Mouse (Mus musculus) midbrain, embryonic 10.5 days (tissue): ENCODE measurements around the gene Mst1r. TPM values are rescaled to one million over a fixed set of nuclear protein-coding genes. Genes with fewer than 3 reads are reported as not detected.

Experiments
- DNase-seq: peaks from one replicate; pipeline ENCODE4 v3.0.0-alpha.2; 2017; ENCODE audit warnings: low spot score
- H3K27ac ChIP-seq: fragments of 300-500 bp; sonication (generic); replicated peaks from 2 replicates; pipeline ENCODE4 v1.5.1; 2016; ENCODE audit warnings: mild to moderate bottlenecking
- H3K27me3 ChIP-seq: fragments of 300-500 bp; sonication (generic); 2 replicates; pipeline ENCODE4 v1.6.1; 2016; ENCODE audit warnings: low read depth, mild to moderate bottlenecking; ENCODE audit not compliant: poor library complexity, severe bottlenecking
- H3K36me3 ChIP-seq: fragments of 300-500 bp; sonication (generic); 2 replicates; pipeline ENCODE4 v1.6.1; 2016; ENCODE audit warnings: mild to moderate bottlenecking, moderate library complexity
- H3K4me1 ChIP-seq: fragments of 300-500 bp; sonication (generic); 2 replicates; pipeline ENCODE4 v1.6.1; 2016
- H3K4me3 ChIP-seq: fragments of 300-500 bp; sonication (generic); 2 replicates; pipeline ENCODE4 v1.5.1; 2016; ENCODE audit warnings: mild to moderate bottlenecking, moderate library complexity
- H3K9me3 ChIP-seq: fragments of 300-500 bp; sonication (generic); replicated peaks from 2 replicates; pipeline ENCODE4 v1.6.1; 2016; ENCODE audit warnings: mild to moderate bottlenecking
- WGBS: fragments of 180-500 bp; shearing (Covaris S2); methylation state at CpG from one replicate; pipeline ENCODE4 v1.1.7; 2016; 5-methylcytosine and 5-hydroxymethylcytosine counted together
- polyA plus RNA-seq: library from polyadenylated mRNA; unstranded; fragments of >200 nt; fragmentation: Nextera tagmentation; extraction: Ambion mirVana; gene quantifications from 2 replicates; pipeline ENCODE4 v1.2.1, GENCODE M21; 2016

Mst1r gene
- polyA plus RNA-seq, 1 experiment from 2014 or later: 0.78 TPM

GRCm38 (mm10) chr9:107964681-107965080 lies 58.0 kb downstream of the Mst1r start:
- Histone ChIP-seq H3K36me3 (peaks cover 95% of the 10 kb centered on the region), H3K9me3 (no peaks in the 10 kb centered on the region), H3K27ac (no peak overlapping the region), H3K27me3 (no peaks in the 10 kb centered on the region), H3K4me1 (peaks cover 17% of the 10 kb centered on the region), H3K4me3 (no peak overlapping the region)
- DNase-seq: no peak
- 93% methylated on average over 9 of the region's 9 CpGs for WGBS

GRCm38 (mm10) chr9:107966676-107967075 lies 60.0 kb downstream of the Mst1r start:
- Histone ChIP-seq H3K4me1 (peaks cover 6% of the 10 kb centered on the region), H3K9me3 (no peaks in the 10 kb centered on the region), H3K27me3 (no peaks in the 10 kb centered on the region), H3K4me3 (no peak overlapping the region), H3K36me3 (peaks cover 95% of the 10 kb centered on the region), H3K27ac (no peak overlapping the region)
- 95% methylated on average over 10 of the region's 10 CpGs for WGBS
- no peak for DNase-seq

GRCm38 (mm10) chr9:107967437-107967836 lies 60.8 kb downstream of the Mst1r start:
- no peak overlapping the region for H3K4me3 ChIP-seq
- H3K4me1 ChIP-seq: no peaks in the 10 kb centered on the region
- no peak for DNase-seq
- peaks cover 95% of the 10 kb centered on the region for H3K36me3 ChIP-seq
- WGBS: 90% methylated on average over 6 of the region's 6 CpGs
- no peak overlapping the region for H3K27ac ChIP-seq
- H3K27me3 ChIP-seq: no peaks in the 10 kb centered on the region
- no peaks in the 10 kb centered on the region for H3K9me3 ChIP-seq

GRCm38 (mm10) chr9:107968531-107968930 lies 61.9 kb downstream of the Mst1r start:
- Histone ChIP-seq H3K27me3 (no peaks in the 10 kb centered on the region), H3K4me1 (no peaks in the 10 kb centered on the region), H3K27ac (no peak overlapping the region), H3K4me3 (no peak overlapping the region), H3K9me3 (no peaks in the 10 kb centered on the region), H3K36me3 (peaks cover 90% of the 10 kb centered on the region)
- 91% methylated on average over 7 of the region's 7 CpGs for WGBS
- no peak for DNase-seq

Other genes starting within 250 kb of the Mst1r start
- 9.3 and 11.6 TPM in 2 replicates for gene Slc38a3, start 237.3 kb upstream of the Mst1r start, polyA plus RNA-seq
- 3.2 and 3.6 TPM in 2 replicates for gene Gnat1, start 227.2 kb upstream of the Mst1r start, polyA plus RNA-seq
- gene Sema3f, start 196.4 kb upstream of the Mst1r start, polyA plus RNA-seq: 14.9 and 17.2 TPM in 2 replicates
- 200 and 220 TPM in 2 replicates for gene Rbm5, start 135.9 kb upstream of the Mst1r start, polyA plus RNA-seq
- 101 and 115 TPM in 2 replicates for gene Rbm6, start 33.6 kb upstream of the Mst1r start, polyA plus RNA-seq
- 11.6 and 15.3 TPM in 2 replicates for gene Mon1a, start 18.7 kb upstream of the Mst1r start, polyA plus RNA-seq
- gene Actl11, start 21.6 kb downstream of the Mst1r start, polyA plus RNA-seq: not detected in 2 replicates
- gene Camkv, start 28.8 kb downstream of the Mst1r start, polyA plus RNA-seq: 20.9 and 23.0 TPM in 2 replicates
- gene Traip, start 43.3 kb downstream of the Mst1r start, polyA plus RNA-seq: 35.8 and 41.7 TPM in 2 replicates
- gene Uba7, start 68.6 kb downstream of the Mst1r start, polyA plus RNA-seq: 6.5 and 8.1 TPM in 2 replicates
- gene Gm20661, start 76.2 kb downstream of the Mst1r start, polyA plus RNA-seq: 0.83 and 1.2 TPM in 2 replicates
- 29.7 and 32.1 TPM in 2 replicates for gene Inka1, start 79.0 kb downstream of the Mst1r start, polyA plus RNA-seq
- gene Cdhr4, start 85.6 kb downstream of the Mst1r start, polyA plus RNA-seq: 2.2 and 3.2 TPM in 2 replicates
- gene Gm20662, start 89.5 kb downstream of the Mst1r start, polyA plus RNA-seq: 0.07 TPM in 1 of 2 replicates, not detected in the other
- 53.8 and 64.0 TPM in 2 replicates for gene Ip6k1, start 95.6 kb downstream of the Mst1r start, polyA plus RNA-seq
- 26.0 and 26.2 TPM in 2 replicates for gene Gmppb, start 142.4 kb downstream of the Mst1r start, polyA plus RNA-seq
- gene Amigo3, start 146.3 kb downstream of the Mst1r start, polyA plus RNA-seq: 2.6 and 3.8 TPM in 2 replicates
- 0.78 and 0.87 TPM in 2 replicates for gene Mst1, start 173.6 kb downstream of the Mst1r start, polyA plus RNA-seq
- gene Rnf123, start 176.5 kb downstream of the Mst1r start, polyA plus RNA-seq: 32.2 and 39.6 TPM in 2 replicates
- gene Apeh, start 187.7 kb downstream of the Mst1r start, polyA plus RNA-seq: 71.2 and 80.2 TPM in 2 replicates